Mouse (Mus musculus): ENCODE measurements at regions not wholly inside any gene's neighbourhood (a gene's known extent, or its start where the extent isn't known, plus 50 kb on each side); places are given as distances from the start of the nearest gene placed in this dataset.

GRCm38 (mm10) chr3:118485966-118486365 lies 76.0 kb upstream of the Dpyd start:
- Histone ChIP-seq H3K27me3 (ENCODE audit: control insufficient read depth, insufficient read depth, low read length) (no peaks in the 10 kb centered on the region), H3K4me1 (ENCODE audit: control insufficient read depth, insufficient read depth, low read length) (no peaks in the 10 kb centered on the region), H3K9ac (ENCODE audit: low read depth, low read length) (no peak overlapping the region), H3K36me3 (ENCODE audit: control insufficient read depth, insufficient read depth, low read length) (no peaks in the 10 kb centered on the region), H3K27ac (no peak overlapping the region), H3K79me2 (replicated peaks; ENCODE audit: control insufficient read depth, insufficient read depth, low read length) (no peaks in the 10 kb centered on the region), H3K4me3 (no peak overlapping the region)
- 36% methylated on average over 2 of the region's 2 CpGs for WGBS
- TF ChIP-seq CTCF (IDR thresholded peaks at IDR 0.05) (no peak), EP300 (IDR thresholded peaks at IDR 0.05; ENCODE audit: insufficient read depth, low read depth, low read length) (no peak), POLR2A (IDR thresholded peaks at IDR 0.05; ENCODE audit: insufficient read depth, low read depth, low read length) (no peak)
- DNase-seq: no peak
- intact Hi-C loops (cut with DNase I): no loop called here

DNA sequence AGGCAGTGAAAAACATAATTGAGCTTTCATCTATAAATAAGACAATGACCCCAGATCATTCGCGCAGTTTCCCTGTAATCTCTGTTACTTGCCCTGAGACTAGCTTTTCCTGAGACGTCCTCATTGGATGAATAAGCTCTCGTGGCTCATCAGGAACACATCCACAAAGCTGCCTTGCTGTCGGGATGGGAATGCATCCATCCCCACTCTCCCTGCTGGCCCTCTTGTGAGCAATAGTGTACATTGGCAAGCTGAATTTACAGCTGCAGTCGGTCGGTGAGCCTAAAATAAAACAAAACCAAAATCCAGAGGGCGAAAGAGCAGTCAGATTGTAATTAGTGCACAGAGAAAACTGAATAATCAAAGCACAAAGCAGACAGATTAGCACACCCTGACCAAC lies 74.5 kb upstream of the Dpyd start:
- no peak for DNase-seq
- H3K4me3 ChIP-seq: no peak overlapping the region
- no peak overlapping the region for H3K9ac ChIP-seq (ENCODE audit: low read depth, low read length)
- no peaks in the 10 kb centered on the region for H3K79me2 ChIP-seq (replicated peaks; ENCODE audit: control insufficient read depth, insufficient read depth, low read length)
- TF ChIP-seq POLR2A (IDR thresholded peaks at IDR 0.05; ENCODE audit: insufficient read depth, low read depth, low read length) (no peak), CTCF (IDR thresholded peaks at IDR 0.05) (no peak)
- 55% methylated on average over 8 of the region's 8 CpGs for WGBS
- H3K36me3 ChIP-seq (ENCODE audit: control insufficient read depth, insufficient read depth, low read length): no peaks in the 10 kb centered on the region
- intact Hi-C loops (cut with DNase I): no loop called here
- H3K27me3 ChIP-seq (ENCODE audit: control insufficient read depth, insufficient read depth, low read length): no peaks in the 10 kb centered on the region
- no peak overlapping the region for H3K27ac ChIP-seq
- no peaks in the 10 kb centered on the region for H3K4me1 ChIP-seq (ENCODE audit: control insufficient read depth, insufficient read depth, low read length)

DNA sequence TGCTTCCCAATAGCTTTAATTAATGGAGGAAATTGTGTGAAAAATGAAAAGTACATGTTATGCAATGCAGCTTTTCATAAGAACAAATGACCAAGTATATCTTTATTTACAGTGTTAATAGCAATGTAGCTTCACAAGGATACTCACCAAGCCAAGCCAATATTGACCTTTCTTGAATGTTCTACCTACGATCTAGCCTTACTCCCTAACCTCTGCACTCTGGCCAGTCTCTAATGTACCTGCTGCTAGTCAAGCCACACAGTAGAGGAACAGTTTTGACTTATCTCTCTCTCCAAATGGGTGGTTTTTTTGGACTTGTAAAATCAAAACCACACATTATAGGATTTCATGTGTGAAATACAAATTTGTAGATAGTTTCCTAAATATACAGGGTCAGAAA lies 70.8 kb upstream of the Dpyd start:
- Histone ChIP-seq H3K4me1 (ENCODE audit: control insufficient read depth, insufficient read depth, low read length) (no peaks in the 10 kb centered on the region), H3K36me3 (ENCODE audit: control insufficient read depth, insufficient read depth, low read length) (no peaks in the 10 kb centered on the region), H3K27me3 (ENCODE audit: control insufficient read depth, insufficient read depth, low read length) (no peaks in the 10 kb centered on the region), H3K4me3 (no peak overlapping the region), H3K9ac (ENCODE audit: low read depth, low read length) (no peak overlapping the region), H3K79me2 (replicated peaks; ENCODE audit: control insufficient read depth, insufficient read depth, low read length) (no peaks in the 10 kb centered on the region), H3K27ac (no peak overlapping the region)
- TF ChIP-seq CTCF (IDR thresholded peaks at IDR 0.05) (no peak), EP300 (IDR thresholded peaks at IDR 0.05; ENCODE audit: insufficient read depth, low read depth, low read length) (no peak), POLR2A (IDR thresholded peaks at IDR 0.05; ENCODE audit: insufficient read depth, low read depth, low read length) (no peak)
- WGBS: 81% methylated on average over 1 of the region's 1 CpGs
- intact Hi-C loops (cut with DNase I): no loop called here
- DNase-seq: no peak

DNA sequence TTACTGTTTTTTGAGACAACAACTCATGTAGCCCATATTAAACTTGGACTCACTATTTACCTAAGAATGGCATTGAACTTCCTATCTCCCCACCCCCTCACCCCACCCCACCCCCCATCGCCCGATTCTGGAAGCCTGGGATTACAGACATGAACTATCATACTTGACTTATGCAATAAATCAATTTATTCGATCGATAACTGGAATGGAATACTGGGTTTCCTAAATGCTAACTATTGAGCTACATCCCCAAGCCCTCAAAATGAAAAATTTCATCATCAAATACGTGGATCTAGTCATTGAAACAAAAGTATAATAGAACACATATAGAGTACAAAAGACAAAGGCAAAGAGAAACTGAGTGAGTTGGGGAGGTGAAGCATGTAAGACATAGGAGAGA lies 70.1 kb upstream of the Dpyd start:
- Histone ChIP-seq H3K9ac (ENCODE audit: low read depth, low read length) (no peak overlapping the region), H3K4me3 (no peak overlapping the region), H3K27me3 (ENCODE audit: control insufficient read depth, insufficient read depth, low read length) (no peaks in the 10 kb centered on the region), H3K36me3 (ENCODE audit: control insufficient read depth, insufficient read depth, low read length) (no peaks in the 10 kb centered on the region), H3K27ac (no peak overlapping the region), H3K79me2 (replicated peaks; ENCODE audit: control insufficient read depth, insufficient read depth, low read length) (no peaks in the 10 kb centered on the region), H3K4me1 (ENCODE audit: control insufficient read depth, insufficient read depth, low read length) (no peaks in the 10 kb centered on the region)
- 79% methylated on average over 5 of the region's 5 CpGs for WGBS
- DNase-seq: no peak
- TF ChIP-seq EP300 (IDR thresholded peaks at IDR 0.05; ENCODE audit: insufficient read depth, low read depth, low read length) (no peak), POLR2A (IDR thresholded peaks at IDR 0.05; ENCODE audit: insufficient read depth, low read depth, low read length) (no peak), CTCF (IDR thresholded peaks at IDR 0.05) (no peak)
- intact Hi-C loops (cut with DNase I): no loop called here

GRCm38 (mm10) chr3:118494611-118495010 lies 67.3 kb upstream of the Dpyd start:
- TF ChIP-seq POLR2A (IDR thresholded peaks at IDR 0.05; ENCODE audit: insufficient read depth, low read depth, low read length): no peak
- TF ChIP-seq CTCF (IDR thresholded peaks at IDR 0.05): no peak
- TF ChIP-seq EP300 (IDR thresholded peaks at IDR 0.05; ENCODE audit: insufficient read depth, low read depth, low read length): no peak
- H3K79me2 ChIP-seq (replicated peaks; ENCODE audit: control insufficient read depth, insufficient read depth, low read length): no peaks in the 10 kb centered on the region
- H3K36me3 ChIP-seq (ENCODE audit: control insufficient read depth, insufficient read depth, low read length): no peaks in the 10 kb centered on the region
- H3K4me3 ChIP-seq: no peak overlapping the region
- no peak for DNase-seq
- H3K4me1 ChIP-seq (ENCODE audit: control insufficient read depth, insufficient read depth, low read length): no peaks in the 10 kb centered on the region
- 84% methylated on average over 1 of the region's 1 CpGs for WGBS
- no peaks in the 10 kb centered on the region for H3K27me3 ChIP-seq (ENCODE audit: control insufficient read depth, insufficient read depth, low read length)
- H3K27ac ChIP-seq: no peak overlapping the region
- intact Hi-C loops (cut with DNase I): no loop called here
- no peak overlapping the region for H3K9ac ChIP-seq (ENCODE audit: low read depth, low read length)

- DNase-seq: no peak
- 15% methylated on average over 4 of the region's 4 CpGs for WGBS
- Histone ChIP-seq H3K4me3 (no peak overlapping the region), H3K4me1 (ENCODE audit: control insufficient read depth, insufficient read depth, low read length) (no peaks in the 10 kb centered on the region), H3K36me3 (ENCODE audit: control insufficient read depth, insufficient read depth, low read length) (no peaks in the 10 kb centered on the region), H3K9ac (ENCODE audit: low read depth, low read length) (no peak overlapping the region), H3K79me2 (replicated peaks; ENCODE audit: control insufficient read depth, insufficient read depth, low read length) (no peaks in the 10 kb centered on the region), H3K27me3 (ENCODE audit: control insufficient read depth, insufficient read depth, low read length) (no peaks in the 10 kb centered on the region), H3K27ac (no peak overlapping the region)
- TF ChIP-seq POLR2A (IDR thresholded peaks at IDR 0.05; ENCODE audit: insufficient read depth, low read depth, low read length) (no peak), EP300 (IDR thresholded peaks at IDR 0.05; ENCODE audit: insufficient read depth, low read depth, low read length) (no peak)
- intact Hi-C loops (cut with DNase I): no loop called here
Measured at GRCm38 (mm10) chr3:118500234-118500633, 61.7 kb upstream of the Dpyd start.
